Mouse (Mus musculus): ENCODE results near the gene Oma1.

Oma1 gene

GRCm38 (mm10) chr4:103313587-103314525 lies at the start of gene Oma1:
TSS of gene Oma1 (plus strand) at chr4:103313812.
- DNase-seq (ENCODE audit: low spot score) = peak; percentile 96

DNA sequence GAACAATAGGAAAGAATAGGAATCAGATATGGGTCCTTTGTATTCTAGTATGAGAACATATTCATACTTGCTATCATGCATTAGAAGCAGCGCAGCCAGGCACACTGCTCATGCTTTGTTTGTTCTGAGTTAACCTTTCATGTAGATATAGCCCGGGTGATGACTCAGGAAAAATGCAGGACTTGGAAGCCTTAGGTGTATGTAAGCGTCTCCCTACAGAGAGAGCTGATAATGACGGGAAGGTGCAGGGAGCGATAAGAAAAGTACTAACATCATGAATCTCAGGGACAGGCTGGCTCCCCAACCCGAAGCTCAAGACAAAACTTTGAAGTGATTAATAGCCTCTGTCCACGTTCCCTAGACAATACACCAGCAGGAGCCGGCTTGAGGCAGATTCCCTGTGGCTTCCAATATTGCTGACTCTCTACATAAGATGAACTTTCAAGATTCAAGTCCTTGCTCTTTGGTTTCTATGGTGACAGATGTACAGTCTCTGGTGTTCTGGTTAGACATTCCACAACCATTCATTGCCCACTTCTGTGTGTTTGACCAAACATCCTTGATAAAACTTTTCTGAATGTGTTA lies 49.7 kb upstream of the Oma1 start:
- DNase-seq (ENCODE audit: low spot score) = no peak

- no peak for DNase-seq (ENCODE audit: low spot score)
Measured at GRCm38 (mm10) chr4:103265166-103265565, 48.4 kb upstream of the Oma1 start.

DNA sequence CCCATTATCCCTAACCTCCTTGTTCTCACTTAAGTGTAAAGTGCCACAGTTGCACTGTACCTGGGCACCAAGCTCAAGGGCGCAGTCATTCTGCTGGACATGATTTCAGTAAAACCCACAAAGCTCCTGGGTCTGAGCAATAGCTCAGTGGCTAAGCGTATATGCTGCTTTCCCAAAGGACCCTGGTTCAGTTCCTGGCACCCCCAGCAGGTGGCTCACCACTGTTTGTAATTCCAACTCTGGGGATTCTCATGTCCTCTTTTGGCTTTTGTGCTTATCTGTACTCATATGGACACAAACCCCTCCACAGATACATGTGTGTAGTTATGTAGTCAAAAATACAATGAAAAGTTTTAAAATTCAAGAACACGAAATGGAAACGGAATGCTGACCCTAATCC lies 44.3 kb upstream of the Oma1 start:
- no peak for DNase-seq (ENCODE audit: low spot score)

- no peak for DNase-seq (ENCODE audit: low spot score)
Measured at GRCm38 (mm10) chr4:103273021-103273420, 40.6 kb upstream of the Oma1 start.

DNA sequence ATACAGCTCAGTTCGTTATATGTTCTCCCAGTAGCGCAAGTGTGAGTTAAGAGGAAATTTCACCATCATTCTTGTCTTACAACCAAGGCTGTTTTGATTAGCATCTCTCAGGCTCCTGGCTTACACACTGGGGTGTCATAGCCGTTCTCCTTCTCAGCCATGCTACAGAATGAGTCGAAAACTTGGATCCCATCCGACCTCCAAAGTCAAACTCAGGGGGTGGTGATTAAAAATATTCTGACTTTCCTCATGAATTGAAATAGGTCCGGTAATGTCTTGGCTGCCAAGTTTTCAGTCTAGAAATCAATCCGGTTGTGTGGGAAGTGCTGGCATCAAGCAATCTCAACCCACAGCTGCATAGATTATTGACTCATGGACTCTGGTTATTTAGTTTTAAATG lies 25.3 kb upstream of the Oma1 start:
- no peak for DNase-seq (ENCODE audit: low spot score)

DNA sequence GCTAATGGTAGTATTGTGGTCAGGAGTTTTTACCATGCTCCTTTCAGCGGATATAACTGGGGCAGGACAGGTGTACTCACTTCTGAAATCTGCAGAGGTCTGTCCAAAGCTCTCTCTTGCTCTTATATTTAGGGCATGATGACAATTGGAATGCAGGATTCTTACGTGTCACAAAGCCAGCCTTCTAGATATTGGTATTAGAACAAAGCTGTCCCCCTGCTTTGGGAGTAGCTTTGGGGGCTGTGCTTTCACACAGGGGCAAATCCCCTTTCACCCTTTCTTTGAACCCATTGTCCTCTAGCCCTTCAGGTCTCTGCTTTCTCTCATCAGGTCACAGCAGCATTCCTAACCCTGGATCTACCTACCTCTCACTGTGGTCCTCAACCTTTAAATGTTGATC lies 22.8 kb upstream of the Oma1 start, which contains the start of gene 4921539E11Rik:
TSS of gene 4921539E11Rik (minus strand) at position 101 of the 400 bp plus-strand sequence.
- DNase-seq (ENCODE audit: low spot score) = no peak

DNA sequence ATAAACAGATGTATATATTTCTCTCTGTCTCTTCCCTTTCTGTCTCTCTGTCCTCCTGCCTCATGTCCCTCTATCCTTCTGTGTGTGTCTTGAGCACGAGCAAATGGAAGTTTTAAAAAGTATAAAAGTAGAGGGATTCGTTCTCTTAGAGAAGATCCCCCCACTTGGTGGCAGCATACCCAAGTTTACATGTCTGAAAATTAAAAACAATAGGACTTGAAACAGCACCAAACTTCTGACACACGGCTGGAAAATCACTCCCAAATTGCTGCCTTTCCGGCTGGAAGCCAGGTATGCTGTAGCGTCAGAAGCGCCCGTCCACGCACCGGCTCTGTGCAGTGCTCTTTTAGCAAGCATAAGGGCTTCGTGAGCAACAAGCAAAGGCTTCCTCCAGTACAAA lies 14.3 kb upstream of the Oma1 start:
- no peak for DNase-seq (ENCODE audit: low spot score)

- DNase-seq (ENCODE audit: low spot score) = no peak
Measured at GRCm38 (mm10) chr4:103303851-103304250, 9.8 kb upstream of the Oma1 start.

- DNase-seq (ENCODE audit: low spot score) = peak; percentile 53
Measured at GRCm38 (mm10) chr4:103314526-103314910, 906 bp downstream of the Oma1 start.

GRCm38 (mm10) chr4:103315861-103316260 lies 2.2 kb downstream of the Oma1 start:
- DNase-seq (ENCODE audit: low spot score) = no peak

DNA sequence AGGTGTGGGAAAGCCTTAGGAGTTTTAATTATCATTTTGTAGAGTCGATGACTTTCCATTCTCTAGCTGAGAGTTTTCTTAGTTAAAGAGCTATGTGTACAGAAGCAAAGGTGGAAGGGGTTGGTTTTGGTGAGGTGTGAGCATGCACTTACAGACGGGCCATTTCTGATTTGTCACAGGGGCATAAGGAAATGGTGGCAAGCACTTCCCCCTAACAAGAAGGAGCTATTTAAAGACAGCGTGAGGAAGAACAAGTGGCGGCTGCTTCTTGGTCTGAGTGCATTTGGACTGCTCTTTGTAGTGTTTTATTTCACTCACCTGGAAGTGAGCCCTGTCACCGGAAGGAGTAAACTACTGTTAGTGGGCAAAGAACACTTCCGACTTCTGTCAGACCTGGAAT lies 7.8 kb downstream of the Oma1 start:
- DNase-seq (ENCODE audit: low spot score) = no peak

DNA sequence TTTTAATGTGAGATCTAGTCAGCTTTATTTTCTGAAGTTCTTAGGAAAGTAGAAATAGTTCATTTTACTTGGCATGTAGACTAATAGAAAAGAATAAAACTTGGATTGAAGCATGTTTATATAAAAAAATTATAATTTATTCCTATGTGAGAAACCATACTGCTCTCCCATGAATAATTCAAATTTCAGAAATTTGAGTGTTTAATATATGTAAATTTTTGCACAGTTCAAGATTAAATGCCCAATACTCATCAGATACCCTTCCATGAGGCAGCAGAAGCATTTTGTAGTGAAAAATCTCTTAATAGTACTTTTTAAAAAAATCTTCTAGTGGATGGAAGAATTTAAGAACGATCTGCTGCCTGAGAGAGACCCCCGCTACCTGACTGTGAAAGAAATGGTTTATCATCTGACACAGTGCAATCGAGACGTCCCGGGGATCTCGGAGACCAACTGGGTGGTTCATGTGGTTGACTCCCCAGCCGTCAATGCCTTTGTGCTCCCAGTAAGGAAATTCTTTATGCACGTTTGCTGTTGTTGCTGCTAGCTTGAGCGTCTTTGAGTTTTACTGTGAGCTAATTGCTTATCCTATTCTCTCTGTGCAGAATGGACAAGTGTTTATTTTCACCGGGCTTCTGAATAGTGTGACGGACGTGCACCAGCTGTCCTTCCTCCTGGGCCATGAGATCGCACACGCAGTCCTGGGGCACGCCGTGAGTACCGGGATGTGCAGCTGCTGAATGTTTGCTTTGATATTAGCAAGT lies 11.3 kb downstream of the Oma1 start:
- no peak for DNase-seq (ENCODE audit: low spot score)

DNA sequence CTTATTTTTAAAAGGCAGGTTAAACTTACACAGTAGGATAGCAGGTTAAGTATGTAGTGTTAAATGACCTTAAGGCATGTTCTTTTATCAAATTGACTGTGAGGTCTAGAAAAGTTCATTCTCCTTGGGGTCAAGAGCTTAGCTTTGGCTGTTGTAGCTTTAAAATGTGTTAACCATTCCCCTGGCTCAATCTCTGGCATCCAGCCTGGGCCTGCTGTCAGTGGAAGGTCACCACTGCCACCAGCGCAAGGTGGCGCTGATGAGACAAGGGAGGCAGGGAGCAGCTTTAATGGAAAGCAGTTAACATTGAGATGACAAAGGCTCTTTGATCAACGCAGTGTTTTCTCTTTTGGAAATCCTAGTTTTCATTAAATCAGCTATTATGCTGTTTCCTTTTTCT lies 13.4 kb downstream of the Oma1 start:
- peak; percentile 77 for DNase-seq (ENCODE audit: low spot score)

- no peak for DNase-seq (ENCODE audit: low spot score)
Measured at GRCm38 (mm10) chr4:103329348-103329747, 15.7 kb downstream of the Oma1 start.

GRCm38 (mm10) chr4:103335134-103335533 lies 21.5 kb downstream of the Oma1 start:
- peak; percentile 5 for DNase-seq (ENCODE audit: low spot score)

DNA sequence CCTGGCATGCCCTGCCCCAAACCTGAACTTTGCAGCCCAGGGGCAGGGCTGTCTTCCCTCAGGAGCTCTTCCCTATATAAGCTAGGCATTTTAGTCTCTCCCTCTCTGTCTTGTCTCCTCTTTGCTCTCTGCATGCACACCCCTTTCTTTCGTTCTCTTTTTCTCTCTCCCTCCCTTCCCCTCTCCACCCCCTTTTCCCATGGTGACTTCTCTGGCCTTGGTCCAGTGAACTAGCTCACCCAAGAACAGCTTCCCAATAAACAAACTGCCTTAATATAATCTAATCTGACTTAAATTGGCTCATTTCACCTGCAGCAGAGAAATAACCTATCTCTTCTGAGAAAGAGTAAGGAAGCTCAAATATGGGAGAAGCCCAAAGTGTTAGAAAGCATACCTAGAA lies 27.1 kb downstream of the Oma1 start:
- DNase-seq (ENCODE audit: low spot score) = peak; percentile 67

DNA sequence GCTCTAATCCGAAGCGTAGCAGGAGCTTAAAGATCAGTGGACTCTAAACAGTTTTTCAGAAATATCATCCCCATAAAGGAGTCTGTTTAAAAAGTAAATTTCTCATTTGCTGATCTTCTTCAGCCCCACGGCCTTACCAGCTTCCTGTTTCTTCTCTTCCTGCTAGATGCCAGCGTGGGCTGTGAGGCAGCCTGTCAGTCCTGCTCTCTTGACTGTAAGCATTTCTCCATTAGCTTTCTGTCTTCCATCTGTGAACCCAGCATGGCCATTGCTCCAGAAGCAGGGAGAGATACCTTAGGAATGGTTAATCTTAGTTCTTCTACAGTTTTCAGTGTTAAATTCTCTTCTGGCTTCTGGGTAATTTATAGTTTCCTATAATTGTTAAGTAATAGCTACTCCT lies 28.0 kb downstream of the Oma1 start:
- DNase-seq (ENCODE audit: low spot score) = no peak

GRCm38 (mm10) chr4:103346058-103346457 lies 32.4 kb downstream of the Oma1 start:
- peak; percentile 75 for DNase-seq (ENCODE audit: low spot score)

- DNase-seq (ENCODE audit: low spot score) = peak; percentile 57
Measured at GRCm38 (mm10) chr4:103346849-103347248, 33.2 kb downstream of the Oma1 start.

- DNase-seq (ENCODE audit: low spot score) = peak; percentile 32
Measured at GRCm38 (mm10) chr4:103349219-103349618, 35.6 kb downstream of the Oma1 start.

DNA sequence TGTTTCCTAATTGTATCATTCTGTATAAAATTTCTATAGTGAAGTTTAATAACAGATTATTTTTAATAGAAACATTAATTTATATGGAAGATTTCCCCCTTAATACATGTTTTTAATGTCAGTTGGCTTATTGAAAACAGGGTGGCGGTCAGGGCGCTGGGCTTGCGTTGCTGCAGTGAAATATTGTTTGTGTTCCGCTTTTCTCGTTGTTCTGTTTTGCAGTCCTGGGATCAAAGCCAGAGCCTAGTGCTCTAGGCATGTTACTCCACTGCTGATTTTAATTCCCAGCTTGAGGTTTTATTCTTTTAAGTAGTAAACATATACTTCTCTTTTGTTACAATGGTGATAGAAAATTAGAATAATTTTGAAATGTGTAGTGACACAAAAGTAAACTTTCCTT lies 39.3 kb downstream of the Oma1 start:
- no peak for DNase-seq (ENCODE audit: low spot score)

- no peak for DNase-seq (ENCODE audit: low spot score)
Measured at GRCm38 (mm10) chr4:103357457-103357856, 43.8 kb downstream of the Oma1 start.

Measured in adipocyte (in vitro differentiated cells).